Mouse (Mus musculus) lung, embryonic 16.5 days (tissue): Measurements from ENCODE around the gene Cd2ap. TPM values are rescaled to one million over a fixed set of nuclear protein-coding genes. Genes with fewer than 3 reads are reported as not detected.

Source experiments
- ATAC-seq: fragments of 200-750 bp; cut with Nextera tagmentation; 2 replicates; pipeline ENCODE4 v1.8.0; 2017; ENCODE audit warnings: low read depth, mild to moderate bottlenecking, moderate library complexity
- H3K27ac ChIP-seq: fragments of 300-500 bp; sonication (generic); 2 replicates; pipeline ENCODE4 v1.5.1; 2014; ENCODE audit warnings: mild to moderate bottlenecking, control low read depth, low read length
- H3K27me3 ChIP-seq: fragments of 300-500 bp; sonication (generic); 2 replicates; pipeline ENCODE4 v1.6.1; 2014; ENCODE audit warnings: low read depth, low read length, mixed read lengths; ENCODE audit not compliant: control insufficient read depth, insufficient read depth
- H3K36me3 ChIP-seq: fragments of 300-500 bp; sonication (generic); 2 replicates; pipeline ENCODE4 v1.6.1; 2014; ENCODE audit warnings: low read length; ENCODE audit not compliant: control insufficient read depth, insufficient read depth
- H3K4me1 ChIP-seq: fragments of 300-500 bp; sonication (generic); replicated peaks from 2 replicates; pipeline ENCODE4 v1.6.1; 2014; ENCODE audit warnings: low read length, mixed read lengths; ENCODE audit not compliant: control insufficient read depth, insufficient read depth
- H3K4me2 ChIP-seq: fragments of 300-500 bp; sonication (generic); 2 replicates; pipeline ENCODE4 v1.6.1; 2014; ENCODE audit warnings: low read depth, low read length, control low read depth
- H3K4me3 ChIP-seq: fragments of 300-500 bp; sonication (generic); 2 replicates; pipeline ENCODE4 v1.5.1; 2014; ENCODE audit warnings: mild to moderate bottlenecking, low read length, control low read depth
- H3K9ac ChIP-seq: fragments of 300-500 bp; sonication (generic); 2 replicates; pipeline ENCODE4 v1.6.1; 2014; ENCODE audit warnings: low read length, control low read depth
- H3K9me3 ChIP-seq: fragments of 300-500 bp; sonication (generic); 2 replicates; pipeline ENCODE4 v1.6.1; 2016; ENCODE audit warnings: low read length; ENCODE audit not compliant: control insufficient read depth
- WGBS: fragments of 180-500 bp; shearing (Covaris S2); extraction: QIAGEN DNeasy Blood & Tissue Kit; methylation state at CpG from one replicate; pipeline ENCODE4 v1.1.7; 2014; 5-methylcytosine and 5-hydroxymethylcytosine counted together
- polyA plus RNA-seq: library from polyadenylated mRNA; unstranded; fragments of >200 nt; fragmentation: Nextera tagmentation; extraction: Ambion mirVana; gene quantifications from 2 replicates; pipeline ENCODE4 v1.2.1, GENCODE M21; 2015

The Cd2ap gene
- polyA plus RNA-seq, 1 experiment from 2014 or later = 24.2 TPM

DNA sequence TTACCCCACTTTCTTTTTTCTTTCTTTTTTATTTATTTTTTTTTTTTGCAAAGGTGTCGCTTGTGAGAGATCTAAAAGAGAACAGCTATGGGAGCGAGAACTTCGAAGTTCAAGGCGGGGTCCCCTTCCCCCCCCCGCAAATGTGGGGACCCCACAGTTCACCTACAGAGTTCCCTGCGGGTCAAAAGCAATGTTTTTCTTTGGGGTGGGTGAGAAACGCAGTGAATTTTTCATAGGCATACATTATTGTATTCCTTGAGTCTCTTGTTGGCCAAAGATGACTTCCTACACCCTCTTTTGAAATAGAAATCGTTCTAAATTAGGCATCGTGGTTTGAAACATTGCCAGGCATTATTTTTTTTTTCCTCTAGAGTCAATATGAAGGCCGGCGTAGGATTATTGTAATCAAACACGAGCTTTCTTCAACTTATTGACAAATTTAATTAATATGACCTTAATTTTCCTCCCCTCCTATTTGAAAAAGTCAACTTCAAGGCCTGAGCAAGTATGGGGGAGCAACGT, 500 bp upstream of the Cd2ap start:
- WGBS = 17% methylated on average over 13 of the region's 13 CpGs
- no peaks in the 10 kb centered on the region for H3K36me3 ChIP-seq
- no peak overlapping the region for H3K27ac ChIP-seq
- peaks cover 10% of the 10 kb centered on the region for H3K4me1 ChIP-seq
- no peaks in the 10 kb centered on the region for H3K9me3 ChIP-seq
- H3K9ac ChIP-seq = peak overlapping the region; percentile 98
- peak overlapping the region; percentile 97 for H3K4me3 ChIP-seq
- ATAC-seq = no peak
- no peaks in the 10 kb centered on the region for H3K27me3 ChIP-seq
- H3K4me2 ChIP-seq = peak overlapping the region; percentile 89

DNA sequence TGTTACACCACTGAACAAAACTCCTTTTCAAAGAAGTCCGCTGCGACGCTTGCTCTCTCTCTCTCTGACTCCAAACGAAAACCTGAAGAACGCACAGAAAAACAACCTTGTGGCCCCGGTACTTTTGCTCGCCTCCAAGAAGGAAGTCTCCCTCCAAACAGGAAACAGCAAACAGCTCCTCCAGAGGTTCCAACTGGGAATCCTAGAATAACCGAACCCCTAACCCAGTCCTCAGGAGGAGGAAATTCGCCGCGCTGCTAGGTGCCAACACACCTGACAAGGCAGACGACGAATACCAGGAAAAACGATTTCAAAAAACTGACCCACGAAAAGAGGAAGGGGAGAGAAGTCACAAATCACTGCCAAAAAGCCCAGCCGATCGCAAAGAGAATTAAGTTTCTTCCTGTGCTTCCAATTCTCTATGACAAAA, 879 bp downstream of the Cd2ap start:
- H3K4me1 ChIP-seq = peaks cover 10% of the 10 kb centered on the region
- peak; percentile 44; the same call in 1 of the 2 replicates for ATAC-seq
- peak overlapping the region; percentile 89 for H3K4me2 ChIP-seq
- under 1% methylated on average over 17 of the region's 17 CpGs for whole genome bisulfite sequencing
- H3K27me3 ChIP-seq = no peaks in the 10 kb centered on the region
- H3K36me3 ChIP-seq = no peaks in the 10 kb centered on the region
- H3K27ac ChIP-seq = peak overlapping the region; percentile 94
- H3K4me3 ChIP-seq = peak overlapping the region; percentile 97
- H3K9me3 ChIP-seq = no peaks in the 10 kb centered on the region
- peak overlapping the region; percentile 98 for H3K9ac ChIP-seq

DNA sequence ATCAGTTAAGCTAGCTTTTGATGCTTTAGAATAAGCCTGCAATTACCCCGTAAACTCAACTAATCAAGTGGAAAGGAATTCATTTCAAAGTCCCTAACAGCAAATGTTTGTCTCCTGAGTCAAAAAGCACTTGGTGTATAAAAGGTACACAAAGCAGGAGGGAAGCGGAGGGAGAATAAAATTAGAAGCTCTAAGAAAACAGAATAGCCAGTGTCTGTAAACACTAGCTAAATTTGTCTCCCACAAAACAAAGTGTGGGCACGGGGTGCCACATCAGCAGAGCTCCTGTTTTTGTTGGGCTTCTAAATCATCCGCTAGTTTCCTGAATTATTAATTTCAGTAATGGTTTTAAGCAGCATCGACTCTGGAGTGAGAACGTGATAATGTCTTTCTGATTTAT, 1.4 kb downstream of the Cd2ap start:
- H3K9ac ChIP-seq = peak overlapping the region; percentile 98
- no peaks in the 10 kb centered on the region for H3K27me3 ChIP-seq

DNA sequence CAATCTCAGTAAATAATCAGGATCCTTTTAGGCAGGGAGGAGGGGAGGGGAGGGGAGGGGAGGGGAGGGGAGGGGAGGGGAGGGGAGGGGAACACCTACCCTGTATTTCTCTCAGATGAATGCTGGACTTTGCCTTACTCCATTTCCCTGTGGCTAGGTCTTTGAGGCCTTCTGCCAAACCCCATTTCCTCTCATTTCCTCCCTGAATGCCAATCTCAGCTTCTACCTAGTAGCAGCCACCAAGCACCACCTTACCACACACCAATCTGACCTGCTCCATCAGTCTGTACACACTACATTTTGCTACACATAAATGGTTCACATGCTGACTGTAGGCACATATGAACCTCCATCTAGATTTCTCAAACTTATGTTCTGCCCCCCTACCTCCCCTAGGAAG, 6.0 kb downstream of the Cd2ap start:
- Histone ChIP-seq H3K4me3 (no peak overlapping the region), H3K9ac (no peak overlapping the region), H3K9me3 (no peaks in the 10 kb centered on the region), H3K27ac (no peak overlapping the region), H3K4me1 (peaks cover 10% of the 10 kb centered on the region), H3K27me3 (no peaks in the 10 kb centered on the region), H3K36me3 (no peaks in the 10 kb centered on the region), H3K4me2 (no peak overlapping the region)
- no peak for ATAC-seq

More for the DNA sequence above, 1.4 kb downstream of the Cd2ap start:
- no peak for ATAC-seq
- H3K9me3 ChIP-seq = no peaks in the 10 kb centered on the region
- peak overlapping the region; percentile 97 for H3K4me3 ChIP-seq
- H3K4me1 ChIP-seq = peaks cover 10% of the 10 kb centered on the region
- peak overlapping the region; percentile 36; the same call in 1 of the 2 replicates for H3K27ac ChIP-seq
- H3K36me3 ChIP-seq = no peaks in the 10 kb centered on the region
- H3K4me2 ChIP-seq = peak overlapping the region; percentile 89
- WGBS = 10% methylated on average over 6 of the region's 6 CpGs

DNA sequence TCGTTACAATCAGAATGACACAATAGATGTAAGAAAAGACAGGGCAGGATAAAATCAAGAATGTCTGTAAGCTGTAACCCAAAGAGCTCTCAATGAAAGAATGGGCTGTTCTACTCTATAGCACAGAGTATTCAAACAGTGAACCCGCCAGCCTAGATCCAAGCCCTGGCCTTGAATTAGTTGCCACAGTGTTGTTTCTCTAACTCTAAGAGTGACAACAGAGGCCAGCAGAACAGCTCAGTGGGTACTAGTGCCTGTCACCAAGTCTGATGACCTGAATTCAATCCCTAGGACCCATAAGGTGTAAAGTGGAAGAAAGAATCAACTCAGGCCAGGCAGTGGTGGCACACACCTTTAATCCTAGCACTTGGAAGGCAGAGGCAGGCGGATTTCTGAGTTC, 13.3 kb downstream of the Cd2ap start:
- H3K4me1 ChIP-seq = no peaks in the 10 kb centered on the region
- no peaks in the 10 kb centered on the region for H3K27me3 ChIP-seq
- ATAC-seq = no peak
- H3K4me2 ChIP-seq = no peak overlapping the region
- no peaks in the 10 kb centered on the region for H3K36me3 ChIP-seq
- 82% methylated on average over 3 of the region's 3 CpGs for WGBS
- H3K9ac ChIP-seq = no peak overlapping the region
- H3K9me3 ChIP-seq = no peaks in the 10 kb centered on the region
- H3K4me3 ChIP-seq = no peak overlapping the region
- no peak overlapping the region for H3K27ac ChIP-seq

DNA sequence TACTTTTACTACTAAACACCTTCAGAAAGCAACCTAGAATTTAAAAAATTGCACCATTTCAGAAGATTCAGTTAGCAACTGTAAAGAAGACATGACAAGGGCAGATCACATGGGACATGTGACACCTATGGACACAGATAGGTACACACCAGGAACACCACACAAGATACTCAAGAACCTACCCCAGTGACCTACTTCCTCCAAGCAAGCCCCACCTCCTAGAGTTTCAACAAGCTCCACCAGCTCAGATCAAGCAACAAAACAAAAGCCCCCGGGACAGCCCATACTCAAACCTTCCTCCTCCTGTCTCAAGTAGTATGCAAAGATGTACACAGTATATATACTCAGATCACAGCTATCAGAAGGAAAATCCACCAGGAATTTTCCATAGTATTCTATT, 16.1 kb downstream of the Cd2ap start:
- Histone ChIP-seq H3K9ac (no peak overlapping the region), H3K36me3 (no peaks in the 10 kb centered on the region), H3K4me1 (no peaks in the 10 kb centered on the region), H3K27me3 (no peaks in the 10 kb centered on the region), H3K27ac (no peak overlapping the region), H3K4me2 (no peak overlapping the region), H3K9me3 (no peaks in the 10 kb centered on the region), H3K4me3 (no peak overlapping the region)
- no peak for ATAC-seq
- 67% methylated on average over 1 of the region's 1 CpGs for WGBS

DNA sequence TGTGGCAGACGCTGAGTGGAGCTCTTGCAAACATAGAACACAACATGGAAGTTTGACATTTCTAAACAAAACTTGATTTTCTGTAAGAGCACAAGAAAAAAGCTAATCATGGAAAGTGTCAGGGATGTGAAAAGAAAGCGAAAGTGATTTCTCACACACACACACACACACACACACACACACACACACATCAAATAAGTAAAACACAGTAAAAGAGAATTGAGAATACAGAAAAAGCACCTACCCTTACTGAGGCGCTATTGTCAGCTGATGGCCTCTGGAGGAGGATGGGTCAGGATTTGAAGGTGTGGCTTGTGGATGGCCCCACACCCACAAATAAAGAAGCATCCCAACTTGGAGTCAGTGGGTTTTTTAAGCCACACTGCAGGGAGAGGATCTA, 19.0 kb downstream of the Cd2ap start:
- no peak overlapping the region for H3K27ac ChIP-seq
- H3K9ac ChIP-seq = no peak overlapping the region
- no peak overlapping the region for H3K4me2 ChIP-seq
- H3K4me1 ChIP-seq = no peaks in the 10 kb centered on the region
- no peak for ATAC-seq
- H3K9me3 ChIP-seq = no peaks in the 10 kb centered on the region
- H3K4me3 ChIP-seq = no peak overlapping the region
- no peaks in the 10 kb centered on the region for H3K27me3 ChIP-seq
- no peaks in the 10 kb centered on the region for H3K36me3 ChIP-seq
- 73% methylated on average over 3 of the region's 3 CpGs for WGBS

DNA sequence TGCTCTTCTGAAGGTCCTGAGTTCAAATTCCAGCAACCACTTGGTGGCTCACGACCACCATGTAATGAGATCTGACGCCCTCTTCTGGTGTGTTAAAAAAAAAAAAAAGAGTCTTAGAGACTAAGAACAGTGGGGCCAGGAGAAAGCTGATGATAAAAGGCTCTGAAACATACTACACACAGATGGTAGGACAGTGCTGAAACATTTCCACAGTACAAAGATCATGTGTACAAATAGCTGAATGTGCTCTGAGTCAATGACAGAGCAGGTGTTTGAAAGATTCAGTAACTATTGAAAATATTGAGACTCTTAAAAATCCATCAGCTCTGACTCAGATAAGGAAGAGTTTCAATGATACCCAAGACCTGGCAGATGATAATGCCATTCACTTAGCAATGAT, 29.4 kb downstream of the Cd2ap start:
- Histone ChIP-seq H3K36me3 (peaks cover 10% of the 10 kb centered on the region), H3K4me3 (no peak overlapping the region), H3K4me2 (no peak overlapping the region), H3K27me3 (no peaks in the 10 kb centered on the region), H3K9me3 (no peaks in the 10 kb centered on the region), H3K27ac (no peak overlapping the region), H3K9ac (no peak overlapping the region), H3K4me1 (no peaks in the 10 kb centered on the region)
- 84% methylated on average over 2 of the region's 2 CpGs for WGBS
- no peak for ATAC-seq

DNA sequence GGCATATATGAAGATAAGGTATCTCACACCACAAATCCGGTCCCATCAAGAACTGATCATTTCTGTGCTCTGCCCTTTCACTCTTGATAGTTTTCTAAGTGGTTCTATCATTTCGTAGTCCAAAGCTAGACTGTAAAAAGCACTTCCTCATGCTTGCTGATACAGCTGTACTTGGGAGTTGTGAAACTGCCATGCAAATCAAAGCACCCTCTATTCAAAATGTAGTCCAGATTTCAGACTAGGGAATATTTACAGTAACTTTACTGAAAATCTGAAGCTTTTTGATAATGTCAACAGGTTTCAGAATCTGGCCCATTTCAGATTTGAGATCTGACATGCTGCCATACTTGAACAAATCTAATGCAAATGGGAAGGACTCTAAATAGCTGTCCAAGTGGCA, 39.3 kb downstream of the Cd2ap start:
- Histone ChIP-seq H3K4me3 (no peak overlapping the region), H3K9ac (no peak overlapping the region), H3K4me1 (no peaks in the 10 kb centered on the region), H3K27me3 (no peaks in the 10 kb centered on the region), H3K36me3 (no peaks in the 10 kb centered on the region; the same call in none of the 2 replicates), H3K27ac (no peak overlapping the region), H3K4me2 (no peak overlapping the region), H3K9me3 (no peaks in the 10 kb centered on the region)
- WGBS = 82% methylated on average over 2 of the region's 2 CpGs
- no peak for ATAC-seq

DNA sequence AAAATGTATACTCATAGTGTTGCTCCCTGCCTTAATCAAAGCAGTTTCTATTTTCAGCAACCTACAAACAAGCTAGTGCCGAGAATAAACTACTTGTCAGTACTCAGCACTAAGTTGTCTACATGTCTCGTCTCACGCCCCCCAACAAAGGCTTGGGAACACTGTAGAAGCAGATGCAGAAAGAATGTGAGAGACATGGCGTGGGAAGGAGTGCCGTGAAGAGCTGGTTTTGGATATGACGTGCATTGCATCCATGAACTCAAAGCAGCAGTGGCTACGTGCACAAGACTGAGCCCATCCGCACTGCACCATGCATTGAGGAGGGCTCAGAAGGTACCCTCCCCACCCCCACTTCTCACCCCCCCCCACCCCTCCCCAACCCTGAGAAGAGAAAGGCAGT, 53.7 kb downstream of the Cd2ap start:
- Histone ChIP-seq H3K27me3 (no peaks in the 10 kb centered on the region), H3K9ac (no peak overlapping the region), H3K4me1 (no peaks in the 10 kb centered on the region), H3K36me3 (peaks cover 18% of the 10 kb centered on the region; the same call in 1 of the 2 replicates), H3K4me3 (no peak overlapping the region), H3K4me2 (no peak overlapping the region), H3K9me3 (no peaks in the 10 kb centered on the region), H3K27ac (no peak overlapping the region)
- ATAC-seq = no peak
- 84% methylated on average over 8 of the region's 8 CpGs for WGBS
